Mouse (Mus musculus) midbrain, embryonic 11.5 days (tissue): Measurements from ENCODE around the gene Iqch. TPM values are rescaled to one million over a fixed set of nuclear protein-coding genes. Genes with fewer than 3 reads are reported as not detected.
A peak's percentile ranks its signal among the peaks of the same experiment; 100 is the strongest.

Source experiments
- ATAC-seq: fragments of 200-750 bp; cut with Nextera tagmentation; 2 replicates; pipeline ENCODE4 v1.8.0; 2017; ENCODE audit warnings: moderate TSS enrichment, moderate library complexity; ENCODE audit not compliant: low FRiP score
- DNase-seq: peaks from one replicate; pipeline ENCODE4 v3.0.0; 2015; ENCODE audit warnings: low spot score; ENCODE audit errors: missing footprints
- H3K27ac ChIP-seq: fragments of 300-500 bp; sonication (generic); 2 replicates; pipeline ENCODE4 v1.5.1; 2014; ENCODE audit warnings: low read depth, low read length
- H3K27me3 ChIP-seq: fragments of 300-500 bp; sonication (generic); 2 replicates; pipeline ENCODE4 v1.6.1; 2014; ENCODE audit warnings: mild to moderate bottlenecking, low read length, moderate library complexity, mixed read lengths; ENCODE audit not compliant: control insufficient read depth, insufficient read depth
- H3K36me3 ChIP-seq: fragments of 300-500 bp; sonication (generic); 2 replicates; pipeline ENCODE4 v1.6.1; 2014; ENCODE audit warnings: mild to moderate bottlenecking, low read length, moderate library complexity, mixed read lengths; ENCODE audit not compliant: control insufficient read depth, insufficient read depth
- H3K4me1 ChIP-seq: fragments of 300-500 bp; sonication (generic); 2 replicates; pipeline ENCODE4 v1.6.1; 2014; ENCODE audit warnings: low read length; ENCODE audit not compliant: control insufficient read depth, insufficient read depth
- H3K4me2 ChIP-seq: fragments of 300-500 bp; sonication (generic); 2 replicates; pipeline ENCODE4 v1.6.1; 2014; ENCODE audit warnings: mild to moderate bottlenecking, moderate library complexity
- H3K4me3 ChIP-seq: fragments of 300-500 bp; sonication (generic); 2 replicates; pipeline ENCODE4 v1.5.1; 2014; ENCODE audit warnings: low read depth, low read length
- H3K9ac ChIP-seq: fragments of 300-500 bp; sonication (generic); 2 replicates; pipeline ENCODE4 v1.6.1; 2014; ENCODE audit warnings: low read length
- H3K9me3 ChIP-seq: fragments of 300-500 bp; sonication (generic); 2 replicates; pipeline ENCODE4 v1.6.1; 2016; ENCODE audit warnings: low read length; ENCODE audit not compliant: control insufficient read depth
- WGBS: fragments of 180-500 bp; shearing (Covaris S2); extraction: QIAGEN DNeasy Blood & Tissue Kit; methylation state at CpG from one replicate; pipeline ENCODE4 v1.1.7; 2014; 5-methylcytosine and 5-hydroxymethylcytosine counted together
- polyA plus RNA-seq: library from polyadenylated mRNA; unstranded; fragments of >200 nt; fragmentation: Nextera tagmentation; extraction: Ambion mirVana; gene quantifications from 2 replicates; pipeline ENCODE4 v1.2.1, GENCODE M21; 2014

The Iqch gene
- polyA plus RNA-seq, 1 experiment from 2014 or later, result 0.10 TPM

- no peak for ATAC-seq
- Histone ChIP-seq H3K27me3 (no peaks in the 10 kb centered on the region), H3K9ac (no peak overlapping the region), H3K9me3 (no peaks in the 10 kb centered on the region), H3K4me3 (no peak overlapping the region), H3K4me1 (peaks cover 24% of the 10 kb centered on the region), H3K36me3 (no peaks in the 10 kb centered on the region), H3K4me2 (no peak overlapping the region), H3K27ac (no peak overlapping the region)
- DNase-seq, result peak; percentile 69
- 87% methylated on average over 11 of the region's 11 CpGs for WGBS
These were observed 12.0 kb upstream of the Iqch start for GRCm38 (mm10) chr9:63614018-63614985.

- DNase-seq, result no peak
- no peaks in the 10 kb centered on the region for H3K27me3 ChIP-seq
- H3K9ac ChIP-seq, result no peak overlapping the region
- H3K27ac ChIP-seq, result no peak overlapping the region
- 41% methylated on average over 1 of the region's 1 CpGs for WGBS
- no peak overlapping the region for H3K4me3 ChIP-seq
- H3K36me3 ChIP-seq, result no peaks in the 10 kb centered on the region
- no peak overlapping the region for H3K4me2 ChIP-seq
- H3K4me1 ChIP-seq, result peaks cover 28% of the 10 kb centered on the region
- no peaks in the 10 kb centered on the region for H3K9me3 ChIP-seq
- no peak for ATAC-seq
These were observed 11.3 kb upstream of the Iqch start for GRCm38 (mm10) chr9:63613569-63613968.

- ATAC-seq (0 out of 2 replicates have a peak, but pooled peaks have one; percentile 35), DNase-seq (peak; percentile 89)
- Histone ChIP-seq H3K27ac (no peak overlapping the region), H3K4me3 (no peak overlapping the region), H3K9ac (no peak overlapping the region), H3K4me1 (peaks cover 28% of the 10 kb centered on the region), H3K36me3 (no peaks in the 10 kb centered on the region), H3K9me3 (no peaks in the 10 kb centered on the region), H3K27me3 (no peaks in the 10 kb centered on the region), H3K4me2 (no peak overlapping the region)
- 52% methylated on average over 16 of the region's 16 CpGs for WGBS
These were observed 10.5 kb upstream of the Iqch start for GRCm38 (mm10) chr9:63612565-63613515.

- 77% methylated on average over 5 of the region's 5 CpGs for WGBS
These were observed 9.7 kb upstream of the Iqch start for GRCm38 (mm10) chr9:63611967-63612366.

DNA sequence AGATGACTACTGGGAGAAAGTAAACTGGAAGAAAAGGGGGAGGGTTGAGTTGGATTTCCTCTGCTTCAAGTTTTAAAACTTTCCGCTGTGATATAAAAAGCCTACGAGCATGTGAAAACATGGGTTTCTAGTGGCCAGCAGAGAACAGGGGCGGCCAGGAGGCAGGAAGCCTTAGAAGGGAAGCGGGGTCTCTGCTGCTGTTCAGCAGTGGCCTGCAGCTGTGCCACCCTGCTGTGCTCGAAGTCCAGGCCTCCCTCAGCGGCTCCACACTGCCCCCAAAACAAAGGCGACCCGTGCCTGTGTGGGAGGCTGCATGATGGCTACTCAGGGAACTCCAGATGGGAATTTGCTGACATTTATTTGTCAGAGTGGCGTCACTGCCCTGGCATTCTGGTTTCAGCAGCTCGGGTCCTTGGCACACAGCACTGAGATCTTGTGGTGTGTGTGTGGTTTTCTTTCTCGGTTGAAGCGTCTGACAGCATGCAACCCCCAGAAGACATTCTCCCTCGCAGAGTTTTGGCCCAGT, 8.6 kb upstream of the Iqch start:
- Histone ChIP-seq H3K27me3 (no peaks in the 10 kb centered on the region), H3K36me3 (no peaks in the 10 kb centered on the region), H3K4me2 (no peak overlapping the region), H3K4me1 (peaks cover 28% of the 10 kb centered on the region), H3K27ac (no peak overlapping the region), H3K9me3 (no peaks in the 10 kb centered on the region), H3K9ac (no peak overlapping the region), H3K4me3 (no peak overlapping the region)
- ATAC-seq (no peak), DNase-seq (peak; percentile 85)
- WGBS, result 15% methylated on average over 13 of the region's 13 CpGs

More at GRCm38 (mm10) chr9:63611967-63612366, 9.7 kb upstream of the Iqch start:
- H3K27me3 ChIP-seq, result no peaks in the 10 kb centered on the region
- H3K36me3 ChIP-seq, result no peaks in the 10 kb centered on the region
- DNase-seq (peak; percentile 73), ATAC-seq (no peak)
- H3K4me1 ChIP-seq, result peaks cover 28% of the 10 kb centered on the region
- H3K9ac ChIP-seq, result no peak overlapping the region
- H3K4me3 ChIP-seq, result no peak overlapping the region
- no peak overlapping the region for H3K27ac ChIP-seq
- H3K9me3 ChIP-seq, result no peaks in the 10 kb centered on the region
- no peak overlapping the region for H3K4me2 ChIP-seq

- H3K36me3 ChIP-seq, result no peaks in the 10 kb centered on the region
- ATAC-seq, result no peak
- peaks cover 28% of the 10 kb centered on the region for H3K4me1 ChIP-seq
- H3K9me3 ChIP-seq, result no peaks in the 10 kb centered on the region
- H3K27ac ChIP-seq, result no peak overlapping the region
- 88% methylated on average over 6 of the region's 6 CpGs for WGBS
- no peaks in the 10 kb centered on the region for H3K27me3 ChIP-seq
- H3K4me3 ChIP-seq, result no peak overlapping the region
- peak; percentile 78 for DNase-seq
- no peak overlapping the region for H3K4me2 ChIP-seq
- no peak overlapping the region for H3K9ac ChIP-seq
These were observed 7.9 kb upstream of the Iqch start for GRCm38 (mm10) chr9:63610231-63610630.

DNA sequence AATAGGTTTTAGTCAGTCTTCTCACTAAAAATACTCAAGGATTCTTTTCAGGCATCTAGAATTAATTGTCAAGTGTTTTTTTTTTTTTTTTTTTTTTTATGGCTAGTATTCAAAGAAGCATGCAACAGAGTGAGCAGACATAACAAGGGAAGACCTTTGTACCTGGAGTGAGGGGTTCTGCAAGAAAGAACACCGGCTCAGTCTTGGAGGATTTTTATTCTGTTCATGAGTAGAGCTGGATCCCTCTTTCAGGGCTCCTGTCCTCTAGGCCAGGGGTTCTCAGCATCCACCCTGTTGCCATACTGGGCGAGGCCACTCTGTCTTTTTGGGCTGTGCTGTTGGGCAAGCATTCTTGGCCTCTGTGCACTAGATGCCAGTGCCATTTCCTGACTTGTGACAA, 7.5 kb upstream of the Iqch start:
- H3K36me3 ChIP-seq, result no peaks in the 10 kb centered on the region

DNA sequence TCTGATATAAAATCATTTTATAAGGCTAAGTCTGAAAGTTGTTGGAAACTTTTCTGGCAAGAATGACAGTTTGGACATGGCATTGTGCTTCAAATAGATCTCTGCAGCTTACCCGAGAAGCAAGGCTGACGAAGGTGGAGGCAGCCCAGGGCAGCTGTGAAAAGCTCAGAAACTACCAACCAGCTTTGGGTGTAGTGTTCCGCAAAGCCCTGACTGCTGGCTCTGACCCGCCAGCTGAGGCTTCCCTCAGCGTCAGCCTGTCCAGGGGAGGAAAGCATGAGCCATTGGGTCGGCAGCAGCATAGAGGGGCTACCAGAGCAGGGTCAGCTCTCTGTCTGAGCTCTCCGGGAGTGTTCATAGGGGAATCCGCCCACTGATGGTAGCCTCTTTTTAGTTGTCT, 7.0 kb upstream of the Iqch start:
- H3K9me3 ChIP-seq, result no peaks in the 10 kb centered on the region
- H3K36me3 ChIP-seq, result no peaks in the 10 kb centered on the region
- DNase-seq, result peak; percentile 82
- H3K4me3 ChIP-seq, result no peak overlapping the region
- H3K9ac ChIP-seq, result no peak overlapping the region; the same call in 1 of the 2 replicates
- WGBS, result 66% methylated on average over 8 of the region's 8 CpGs
- no peak overlapping the region for H3K27ac ChIP-seq
- no peak overlapping the region for H3K4me2 ChIP-seq
- no peak for ATAC-seq
- peaks cover 28% of the 10 kb centered on the region for H3K4me1 ChIP-seq
- no peaks in the 10 kb centered on the region for H3K27me3 ChIP-seq

More for the DNA sequence above, 7.5 kb upstream of the Iqch start:
- H3K27me3 ChIP-seq, result no peaks in the 10 kb centered on the region
- no peak overlapping the region for H3K27ac ChIP-seq
- no peak overlapping the region for H3K4me2 ChIP-seq
- WGBS, result 89% methylated on average over 2 of the region's 2 CpGs
- H3K4me1 ChIP-seq, result peaks cover 28% of the 10 kb centered on the region
- no peak overlapping the region for H3K9ac ChIP-seq
- no peak overlapping the region for H3K4me3 ChIP-seq
- peak; percentile 67 for DNase-seq
- no peaks in the 10 kb centered on the region for H3K9me3 ChIP-seq
- no peak for ATAC-seq
